Mouse (Mus musculus): Measurements from ENCODE around the gene Lcor. TPM values are rescaled to one million over a fixed set of nuclear protein-coding genes. Genes with fewer than 3 reads are reported as not detected.

The Lcor gene
- polyA plus RNA-seq, 1 experiment from 2014 or later: 26.6 TPM

GRCm38 (mm10) chr19:41481030-41481886 is 1.2 kb upstream of the Lcor start:
- WGBS: 11% methylated on average over 15 of the region's 15 CpGs
- no peaks in the 10 kb centered on the region; the same call in 1 of the 2 replicates for H3K27me3 ChIP-seq
- no peaks in the 10 kb centered on the region for H3K36me3 ChIP-seq
- no peak overlapping the region for H3K9ac ChIP-seq
- peaks cover 29% of the 10 kb centered on the region for H3K4me1 ChIP-seq (replicated peaks)
- no peaks in the 10 kb centered on the region for H3K9me3 ChIP-seq
- peak overlapping the region; percentile 93 for H3K4me3 ChIP-seq
- H3K4me2 ChIP-seq: peak overlapping the region; percentile 72
- H3K27ac ChIP-seq (replicated peaks): no peak overlapping the region
- no peak for ATAC-seq (ENCODE audit: low read depth)

GRCm38 (mm10) chr19:41481887-41482189 is 599 bp upstream of the Lcor start:
- peaks cover 35% of the 10 kb centered on the region for H3K4me1 ChIP-seq (replicated peaks)
- no peaks in the 10 kb centered on the region for H3K9me3 ChIP-seq
- H3K27ac ChIP-seq (replicated peaks): peak overlapping the region; percentile 99
- H3K36me3 ChIP-seq: no peaks in the 10 kb centered on the region
- 10% methylated on average over 6 of the region's 6 CpGs for WGBS
- peak overlapping the region; percentile 96 for H3K9ac ChIP-seq
- no peaks in the 10 kb centered on the region; the same call in 1 of the 2 replicates for H3K27me3 ChIP-seq
- no peak for ATAC-seq (ENCODE audit: low read depth)
- H3K4me2 ChIP-seq: peak overlapping the region; percentile 72
- peak overlapping the region; percentile 93 for H3K4me3 ChIP-seq

GRCm38 (mm10) chr19:41482909-41483444 is 540 bp downstream of the Lcor start:
- H3K4me3 ChIP-seq: peak overlapping the region; percentile 93
- peaks cover 43% of the 10 kb centered on the region for H3K4me1 ChIP-seq (replicated peaks)
- H3K27ac ChIP-seq (replicated peaks): peak overlapping the region; percentile 99
- peak; percentile 85 for ATAC-seq (ENCODE audit: low read depth)
- peak overlapping the region; percentile 96 for H3K9ac ChIP-seq
- under 1% methylated on average over 67 of the region's 91 CpGs for WGBS
- peak overlapping the region; percentile 72 for H3K4me2 ChIP-seq
- H3K36me3 ChIP-seq: no peaks in the 10 kb centered on the region
- no peaks in the 10 kb centered on the region; the same call in 1 of the 2 replicates for H3K27me3 ChIP-seq
- no peaks in the 10 kb centered on the region for H3K9me3 ChIP-seq

GRCm38 (mm10) chr19:41483445-41484040 is 1.1 kb downstream of the Lcor start:
- no peaks in the 10 kb centered on the region; the same call in 1 of the 2 replicates for H3K27me3 ChIP-seq
- peak overlapping the region; percentile 93 for H3K4me3 ChIP-seq
- H3K9ac ChIP-seq: peak overlapping the region; percentile 96
- WGBS: under 1% methylated on average over 30 of the region's 30 CpGs
- H3K4me1 ChIP-seq (replicated peaks): peaks cover 43% of the 10 kb centered on the region
- ATAC-seq (ENCODE audit: low read depth): peak; percentile 51
- peak overlapping the region; percentile 72 for H3K4me2 ChIP-seq
- no peaks in the 10 kb centered on the region for H3K36me3 ChIP-seq
- H3K27ac ChIP-seq (replicated peaks): peak overlapping the region; percentile 99
- H3K9me3 ChIP-seq: no peaks in the 10 kb centered on the region

- peak overlapping the region; percentile 93 for H3K4me3 ChIP-seq
- H3K27ac ChIP-seq (replicated peaks): no peak overlapping the region
- peak overlapping the region; percentile 72 for H3K4me2 ChIP-seq
- 18% methylated on average over 5 of the region's 5 CpGs for WGBS
- no peaks in the 10 kb centered on the region for H3K9me3 ChIP-seq
- no peaks in the 10 kb centered on the region; the same call in 1 of the 2 replicates for H3K27me3 ChIP-seq
- peak overlapping the region; percentile 63 for H3K9ac ChIP-seq
- ATAC-seq (ENCODE audit: low read depth): no peak
- H3K36me3 ChIP-seq: no peaks in the 10 kb centered on the region
- peaks cover 43% of the 10 kb centered on the region for H3K4me1 ChIP-seq (replicated peaks)
These were observed 1.9 kb downstream of the Lcor start for GRCm38 (mm10) chr19:41484361-41484760.

- Histone ChIP-seq H3K27ac (replicated peaks) (no peak overlapping the region), H3K27me3 (no peaks in the 10 kb centered on the region), H3K4me3 (no peak overlapping the region), H3K4me1 (replicated peaks) (peaks cover 5% of the 10 kb centered on the region; the same call in 1 of the 2 replicates), H3K36me3 (no peaks in the 10 kb centered on the region), H3K9ac (no peak overlapping the region), H3K4me2 (no peak overlapping the region), H3K9me3 (no peaks in the 10 kb centered on the region)
- ATAC-seq (ENCODE audit: low read depth): no peak
- 68% methylated on average over 4 of the region's 4 CpGs for WGBS
These were observed 13.1 kb downstream of the Lcor start for GRCm38 (mm10) chr19:41495382-41496032.

GRCm38 (mm10) chr19:41496058-41496457 is 13.6 kb downstream of the Lcor start:
- no peak for ATAC-seq (ENCODE audit: low read depth)
- H3K9me3 ChIP-seq: no peaks in the 10 kb centered on the region

GRCm38 (mm10) chr19:41507872-41508271 is 25.4 kb downstream of the Lcor start:
- H3K9me3 ChIP-seq: no peaks in the 10 kb centered on the region
- no peak for ATAC-seq (ENCODE audit: low read depth)
- WGBS: 92% methylated on average over 8 of the region's 8 CpGs

More at GRCm38 (mm10) chr19:41496058-41496457, 13.6 kb downstream of the Lcor start:
- H3K4me2 ChIP-seq: no peak overlapping the region
- H3K4me1 ChIP-seq (replicated peaks): peaks cover 5% of the 10 kb centered on the region; the same call in 1 of the 2 replicates
- H3K9ac ChIP-seq: no peak overlapping the region
- no peak overlapping the region for H3K27ac ChIP-seq (replicated peaks)
- no peaks in the 10 kb centered on the region for H3K36me3 ChIP-seq
- no peak overlapping the region for H3K4me3 ChIP-seq
- H3K27me3 ChIP-seq: no peaks in the 10 kb centered on the region

GRCm38 (mm10) chr19:41514836-41515235 is 32.4 kb downstream of the Lcor start:
- H3K36me3 ChIP-seq: no peaks in the 10 kb centered on the region
- WGBS: 92% methylated on average over 1 of the region's 1 CpGs
- no peak overlapping the region for H3K9ac ChIP-seq
- H3K4me2 ChIP-seq: no peak overlapping the region
- H3K4me3 ChIP-seq: no peak overlapping the region
- no peaks in the 10 kb centered on the region for H3K27me3 ChIP-seq
- H3K27ac ChIP-seq (replicated peaks): no peak overlapping the region
- no peak for ATAC-seq (ENCODE audit: low read depth)
- peaks cover 26% of the 10 kb centered on the region for H3K4me1 ChIP-seq (replicated peaks)
- H3K9me3 ChIP-seq: no peaks in the 10 kb centered on the region

More at GRCm38 (mm10) chr19:41507872-41508271, 25.4 kb downstream of the Lcor start:
- Histone ChIP-seq H3K4me3 (no peak overlapping the region), H3K4me2 (no peak overlapping the region), H3K27ac (replicated peaks) (no peak overlapping the region), H3K9ac (no peak overlapping the region), H3K36me3 (0 out of 2 replicates have a peak, but pooled peaks cover 3% of the 10 kb centered on the region), H3K4me1 (replicated peaks) (peaks cover 7% of the 10 kb centered on the region; the same call in 1 of the 2 replicates), H3K27me3 (no peaks in the 10 kb centered on the region)

GRCm38 (mm10) chr19:41515549-41515948 is 33.1 kb downstream of the Lcor start:
- ATAC-seq (ENCODE audit: low read depth): no peak
- H3K27ac ChIP-seq (replicated peaks): no peak overlapping the region
- H3K4me2 ChIP-seq: no peak overlapping the region
- peaks cover 28% of the 10 kb centered on the region for H3K4me1 ChIP-seq (replicated peaks)
- no peaks in the 10 kb centered on the region for H3K36me3 ChIP-seq
- 90% methylated on average over 1 of the region's 1 CpGs for WGBS
- H3K4me3 ChIP-seq: no peak overlapping the region
- H3K9me3 ChIP-seq: no peaks in the 10 kb centered on the region
- no peak overlapping the region for H3K9ac ChIP-seq
- no peaks in the 10 kb centered on the region for H3K27me3 ChIP-seq

- peaks cover 33% of the 10 kb centered on the region for H3K4me1 ChIP-seq (replicated peaks)
- no peak overlapping the region for H3K27ac ChIP-seq (replicated peaks)
- WGBS: 61% methylated on average over 3 of the region's 3 CpGs
- no peaks in the 10 kb centered on the region for H3K9me3 ChIP-seq
- no peaks in the 10 kb centered on the region for H3K36me3 ChIP-seq
- H3K27me3 ChIP-seq: no peaks in the 10 kb centered on the region
- ATAC-seq (ENCODE audit: low read depth): no peak
- H3K4me2 ChIP-seq: no peak overlapping the region
- no peak overlapping the region for H3K4me3 ChIP-seq
- H3K9ac ChIP-seq: no peak overlapping the region
These were observed 34.6 kb downstream of the Lcor start for GRCm38 (mm10) chr19:41517006-41517405.

GRCm38 (mm10) chr19:41519121-41519520 is 36.7 kb downstream of the Lcor start:
- H3K4me3 ChIP-seq: no peak overlapping the region
- ATAC-seq (ENCODE audit: low read depth): no peak
- no peaks in the 10 kb centered on the region for H3K9me3 ChIP-seq
- H3K9ac ChIP-seq: no peak overlapping the region
- H3K27me3 ChIP-seq: no peaks in the 10 kb centered on the region
- no peak overlapping the region for H3K27ac ChIP-seq (replicated peaks)
- H3K4me2 ChIP-seq: no peak overlapping the region
- WGBS: 81% methylated on average over 6 of the region's 6 CpGs
- peaks cover 35% of the 10 kb centered on the region for H3K4me1 ChIP-seq (replicated peaks)
- H3K36me3 ChIP-seq: no peaks in the 10 kb centered on the region
